Mouse (Mus musculus) midbrain, embryonic 15.5 days (tissue): ENCODE results near the gene Arhgap40. TPM values are rescaled to one million over a fixed set of nuclear protein-coding genes. Genes with fewer than 3 reads are reported as not detected.

Source experiments
- ATAC-seq: fragments of 200-750 bp; cut with Nextera tagmentation; replicated peaks from 2 replicates; pipeline ENCODE4 v1.8.0; 2017; ENCODE audit warnings: moderate TSS enrichment
- H3K27ac ChIP-seq: fragments of 300-500 bp; sonication (generic); 2 replicates; pipeline ENCODE4 v1.5.1; 2015; ENCODE audit warnings: mild to moderate bottlenecking, inconsistent platforms
- H3K27me3 ChIP-seq: fragments of 300-500 bp; sonication (generic); replicated peaks from 2 replicates; pipeline ENCODE4 v1.6.1; 2015; ENCODE audit warnings: inconsistent platforms
- H3K36me3 ChIP-seq: fragments of 300-500 bp; sonication (generic); replicated peaks from 2 replicates; pipeline ENCODE4 v1.6.1; 2015; ENCODE audit warnings: inconsistent platforms
- H3K4me1 ChIP-seq: fragments of 300-500 bp; sonication (generic); 2 replicates; pipeline ENCODE4 v1.6.1; 2015; ENCODE audit warnings: inconsistent platforms
- H3K4me2 ChIP-seq: fragments of 300-500 bp; sonication (generic); 2 replicates; pipeline ENCODE4 v1.6.1; 2015; ENCODE audit warnings: inconsistent platforms, mild to moderate bottlenecking, moderate library complexity
- H3K4me3 ChIP-seq: fragments of 300-500 bp; sonication (generic); 2 replicates; pipeline ENCODE4 v1.5.1; 2015; ENCODE audit warnings: mild to moderate bottlenecking, inconsistent platforms
- H3K9ac ChIP-seq: fragments of 300-500 bp; sonication (generic); 2 replicates; pipeline ENCODE4 v1.6.1; 2015; ENCODE audit warnings: mild to moderate bottlenecking, inconsistent platforms
- H3K9me3 ChIP-seq: fragments of 300-500 bp; sonication (generic); 2 replicates; pipeline ENCODE4 v1.6.1; 2016; ENCODE audit warnings: inconsistent platforms
- WGBS: fragments of 180-500 bp; shearing (Covaris S2); methylation state at CpG from one replicate; pipeline ENCODE4 v1.1.7; 2015; ENCODE audit warnings: mixed read lengths; 5-methylcytosine and 5-hydroxymethylcytosine counted together
- polyA plus RNA-seq: library from polyadenylated mRNA; unstranded; fragments of >200 nt; fragmentation: Nextera tagmentation; extraction: Ambion mirVana; gene quantifications from 2 replicates; pipeline ENCODE4 v1.2.1, GENCODE M21; 2015

Gene Arhgap40
- 0.50 and 0.63 TPM in 2 replicates for polyA plus RNA-seq

DNA sequence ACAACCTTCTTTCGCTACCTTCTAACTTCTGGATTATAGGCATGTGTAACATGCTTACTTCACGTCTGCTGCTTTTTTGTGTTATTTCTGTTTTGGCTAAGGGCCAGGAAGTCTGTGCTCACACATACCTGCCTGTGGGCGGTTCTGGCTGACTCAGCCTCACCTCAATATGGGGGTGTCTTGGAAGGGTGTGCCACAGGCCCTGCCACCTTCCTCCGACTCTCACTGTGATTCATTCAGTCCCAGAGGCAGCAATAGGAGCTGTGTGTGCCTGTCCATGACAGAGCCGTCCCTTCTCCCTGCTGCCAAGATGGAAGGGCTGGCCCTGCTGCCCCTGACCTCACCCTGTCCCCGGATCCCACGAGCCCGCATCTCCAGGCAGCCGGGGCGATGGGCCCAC, at the start of gene Arhgap40:
Arhgap40 (plus strand) TSS at position 269 of the 400 bp plus-strand sequence.
- 85% methylated on average over 10 of the region's 10 CpGs for WGBS
- Histone ChIP-seq H3K4me1 (no peaks in the 10 kb centered on the region), H3K9me3 (no peaks in the 10 kb centered on the region), H3K27ac (no peak within 1 kb of the TSS), H3K4me2 (no peak within 1 kb of the TSS), H3K27me3 (no peaks in the 10 kb centered on the region), H3K4me3 (no peak within 1 kb of the TSS), H3K36me3 (no peaks in the 10 kb centered on the region), H3K9ac (no peak within 1 kb of the TSS)
- ATAC-seq = no peak

DNA sequence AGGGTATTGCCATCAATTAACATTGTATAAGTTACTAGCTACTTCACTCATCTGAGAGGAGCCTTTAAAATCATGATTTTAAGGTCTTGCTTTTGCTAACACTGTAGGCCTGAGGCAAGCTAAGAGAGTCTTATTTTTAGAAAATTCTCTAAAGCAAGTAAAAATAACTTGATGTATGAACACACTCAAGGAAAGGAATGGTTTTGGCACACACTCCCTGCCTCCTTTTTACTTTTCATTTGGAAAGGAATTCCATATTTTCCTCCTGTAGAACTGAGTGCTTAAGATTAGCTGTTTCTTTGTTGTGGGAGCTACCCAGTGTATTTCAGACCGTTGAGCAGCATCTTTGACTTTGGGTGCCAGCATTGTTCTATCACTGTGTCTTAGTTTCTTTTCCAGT, 38.4 kb upstream of the Arhgap40 start:
- no peaks in the 10 kb centered on the region for H3K4me1 ChIP-seq
- ATAC-seq = no peak
- no peak overlapping the region for H3K9ac ChIP-seq
- peaks cover 37% of the 10 kb centered on the region for H3K36me3 ChIP-seq
- H3K4me2 ChIP-seq = no peak overlapping the region
- H3K4me3 ChIP-seq = no peak overlapping the region
- H3K27ac ChIP-seq = no peak overlapping the region
- no peaks in the 10 kb centered on the region for H3K9me3 ChIP-seq
- H3K27me3 ChIP-seq = no peaks in the 10 kb centered on the region
- whole genome bisulfite sequencing = 97% methylated on average over 1 of the region's 1 CpGs

DNA sequence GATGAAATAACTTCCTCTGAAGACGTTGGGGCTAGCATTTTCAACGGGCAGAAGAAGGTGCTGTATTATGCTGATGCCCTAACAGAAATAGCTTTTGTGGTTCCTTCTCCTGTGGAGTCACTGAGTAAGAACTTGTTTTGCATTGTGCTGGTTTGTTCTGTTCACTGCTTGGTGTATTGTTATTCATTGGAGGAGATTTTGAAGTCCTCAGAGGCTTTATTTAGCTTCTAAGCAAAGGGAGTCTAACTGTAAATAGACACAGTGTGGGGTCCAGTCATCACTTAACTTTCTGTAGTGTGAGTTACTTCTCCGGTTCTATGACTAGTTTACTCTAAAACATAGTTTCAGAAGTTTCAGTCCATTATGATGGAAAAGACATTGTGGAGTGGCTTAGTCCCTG, 35.0 kb upstream of the Arhgap40 start:
- no peaks in the 10 kb centered on the region for H3K4me1 ChIP-seq
- 78% methylated on average over 3 of the region's 3 CpGs for WGBS

DNA sequence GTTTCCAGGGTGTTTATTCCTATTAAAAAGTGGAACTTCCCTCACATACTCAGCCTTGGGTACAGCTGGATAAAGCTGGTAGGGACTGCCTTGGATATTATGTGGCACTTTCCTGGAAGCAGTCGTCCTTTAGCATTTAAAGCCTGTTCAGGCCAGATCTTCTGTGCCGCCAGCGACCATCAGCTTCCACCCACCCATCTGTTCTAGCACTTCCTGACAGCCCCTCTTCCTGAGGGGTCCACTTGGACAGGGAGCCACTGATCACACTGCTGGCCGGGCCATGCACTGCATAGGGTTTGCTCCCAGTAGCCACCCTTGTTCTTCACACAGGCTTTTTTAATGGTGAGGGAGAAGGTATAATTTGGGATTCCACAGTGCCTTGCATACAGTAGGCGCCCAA, 14.1 kb upstream of the Arhgap40 start:
- Histone ChIP-seq H3K4me1 (no peaks in the 10 kb centered on the region), H3K36me3 (peaks cover 16% of the 10 kb centered on the region), H3K27ac (no peak overlapping the region), H3K27me3 (no peaks in the 10 kb centered on the region), H3K9me3 (no peaks in the 10 kb centered on the region), H3K9ac (no peak overlapping the region), H3K4me3 (no peak overlapping the region), H3K4me2 (no peak overlapping the region)
- WGBS = 90% methylated on average over 5 of the region's 5 CpGs
- ATAC-seq = no peak

More for the DNA sequence above, 35.0 kb upstream of the Arhgap40 start:
- Histone ChIP-seq H3K9ac (no peak overlapping the region), H3K27me3 (no peaks in the 10 kb centered on the region), H3K27ac (no peak overlapping the region), H3K4me3 (no peak overlapping the region), H3K4me2 (no peak overlapping the region), H3K9me3 (no peaks in the 10 kb centered on the region), H3K36me3 (peaks cover 47% of the 10 kb centered on the region)
- ATAC-seq = no peak

- 79% methylated on average over 11 of the region's 11 CpGs for WGBS
- Histone ChIP-seq H3K27me3 (no peaks in the 10 kb centered on the region), H3K9ac (no peak within 1 kb of the TSS), H3K9me3 (no peaks in the 10 kb centered on the region), H3K4me3 (no peak within 1 kb of the TSS), H3K36me3 (no peaks in the 10 kb centered on the region; the same call in 1 of the 2 replicates), H3K27ac (no peak within 1 kb of the TSS), H3K4me2 (no peak within 1 kb of the TSS), H3K4me1 (no peaks in the 10 kb centered on the region)
- no peak for ATAC-seq
These were observed 10.5 kb upstream of the Arhgap40 start, which contains the start of gene Adig for GRCm38 (mm10) chr2:158501836-158502812. Gene Adig, plus strand, starts transcription at chr2:158502612.

- Histone ChIP-seq H3K4me3 (no peak overlapping the region), H3K36me3 (no peaks in the 10 kb centered on the region), H3K9ac (no peak overlapping the region), H3K4me2 (no peak overlapping the region), H3K9me3 (no peaks in the 10 kb centered on the region), H3K4me1 (no peaks in the 10 kb centered on the region), H3K27me3 (no peaks in the 10 kb centered on the region), H3K27ac (no peak overlapping the region)
- ATAC-seq = no peak
- 83% methylated on average over 7 of the region's 7 CpGs for WGBS
These were observed 9.4 kb upstream of the Arhgap40 start for GRCm38 (mm10) chr2:158503226-158503625.

DNA sequence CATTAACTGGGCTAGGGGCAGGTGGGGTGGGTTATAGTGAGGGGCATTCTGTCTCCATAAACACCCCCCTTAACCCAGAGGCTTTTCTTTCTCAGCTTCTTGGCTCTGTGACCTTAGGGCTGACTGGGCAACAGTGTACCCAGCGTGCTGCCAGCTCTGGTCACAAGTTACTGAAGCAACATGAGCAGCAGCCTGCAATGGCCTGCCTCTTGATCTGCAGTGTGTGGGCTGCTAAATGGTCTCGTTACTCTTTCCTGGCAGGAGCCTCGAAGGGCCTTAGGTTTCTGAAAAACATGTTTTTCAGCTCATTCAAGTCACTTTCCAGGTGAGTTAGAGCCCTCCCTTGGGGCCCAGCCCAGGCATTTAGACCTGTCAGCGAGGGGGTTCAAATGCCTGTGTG, 8.9 kb upstream of the Arhgap40 start:
- no peaks in the 10 kb centered on the region for H3K4me1 ChIP-seq
- H3K9me3 ChIP-seq = no peaks in the 10 kb centered on the region
- no peaks in the 10 kb centered on the region for H3K36me3 ChIP-seq
- H3K27me3 ChIP-seq = no peaks in the 10 kb centered on the region
- H3K27ac ChIP-seq = no peak overlapping the region
- no peak overlapping the region for H3K9ac ChIP-seq
- no peak overlapping the region for H3K4me3 ChIP-seq
- WGBS = 83% methylated on average over 4 of the region's 4 CpGs
- ATAC-seq = no peak
- no peak overlapping the region for H3K4me2 ChIP-seq

GRCm38 (mm10) chr2:158506475-158506874, 6.1 kb upstream of the Arhgap40 start:
- ATAC-seq = no peak
- Histone ChIP-seq H3K9me3 (no peaks in the 10 kb centered on the region), H3K4me3 (no peak overlapping the region), H3K27ac (no peak overlapping the region), H3K4me2 (no peak overlapping the region), H3K27me3 (no peaks in the 10 kb centered on the region), H3K4me1 (no peaks in the 10 kb centered on the region), H3K9ac (no peak overlapping the region), H3K36me3 (no peaks in the 10 kb centered on the region)
- WGBS = 80% methylated on average over 5 of the region's 5 CpGs

GRCm38 (mm10) chr2:158507046-158507445, 5.5 kb upstream of the Arhgap40 start:
- 95% methylated on average over 10 of the region's 10 CpGs for WGBS
- Histone ChIP-seq H3K36me3 (no peaks in the 10 kb centered on the region), H3K4me1 (no peaks in the 10 kb centered on the region), H3K9me3 (no peaks in the 10 kb centered on the region), H3K27me3 (no peaks in the 10 kb centered on the region), H3K27ac (no peak overlapping the region), H3K9ac (no peak overlapping the region), H3K4me2 (no peak overlapping the region), H3K4me3 (no peak overlapping the region)
- no peak for ATAC-seq

- H3K4me2 ChIP-seq = no peak overlapping the region
- no peak overlapping the region for H3K27ac ChIP-seq
- no peak for ATAC-seq
- 73% methylated on average over 6 of the region's 6 CpGs for WGBS
- no peaks in the 10 kb centered on the region for H3K27me3 ChIP-seq
- H3K36me3 ChIP-seq = no peaks in the 10 kb centered on the region
- H3K9me3 ChIP-seq = no peaks in the 10 kb centered on the region
- no peak overlapping the region for H3K9ac ChIP-seq
- no peak overlapping the region for H3K4me3 ChIP-seq
- H3K4me1 ChIP-seq = no peaks in the 10 kb centered on the region
These were observed 1.9 kb upstream of the Arhgap40 start for GRCm38 (mm10) chr2:158510665-158511064.

DNA sequence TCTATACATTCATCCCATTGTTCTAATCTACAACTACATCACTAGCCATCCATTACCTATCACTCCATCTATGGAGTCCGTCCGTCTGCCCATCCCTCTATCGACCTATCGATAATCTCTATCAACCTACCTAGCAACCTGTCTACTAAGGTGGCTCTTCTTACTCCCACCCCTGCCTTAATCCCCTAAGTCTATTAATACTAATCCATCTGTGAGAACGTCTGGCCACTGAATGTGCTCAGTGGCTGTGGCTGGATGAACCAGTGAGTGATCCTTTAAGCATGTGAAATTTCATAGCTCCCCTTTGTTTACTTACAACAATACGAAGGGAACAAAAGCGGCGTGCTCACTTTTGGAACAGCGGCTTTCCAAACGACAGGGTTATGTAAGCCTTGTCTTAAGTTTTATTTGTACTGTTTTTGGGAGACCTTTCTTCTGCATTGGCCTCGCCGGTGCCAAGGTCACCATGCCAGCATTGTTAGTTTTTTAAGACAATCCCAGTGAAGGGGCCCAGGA, 1.3 kb downstream of the Arhgap40 start:
- H3K36me3 ChIP-seq = no peaks in the 10 kb centered on the region
- no peak overlapping the region for H3K27ac ChIP-seq
- no peaks in the 10 kb centered on the region for H3K4me1 ChIP-seq
- H3K4me2 ChIP-seq = no peak overlapping the region
- WGBS = 64% methylated on average over 12 of the region's 12 CpGs
- ATAC-seq = no peak
- H3K9ac ChIP-seq = no peak overlapping the region
- H3K27me3 ChIP-seq = no peaks in the 10 kb centered on the region
- H3K9me3 ChIP-seq = no peaks in the 10 kb centered on the region
- H3K4me3 ChIP-seq = no peak overlapping the region

GRCm38 (mm10) chr2:158518583-158518982, 6.0 kb downstream of the Arhgap40 start:
- Histone ChIP-seq H3K4me1 (no peaks in the 10 kb centered on the region), H3K27ac (no peak overlapping the region), H3K4me2 (no peak overlapping the region), H3K27me3 (no peaks in the 10 kb centered on the region), H3K36me3 (no peaks in the 10 kb centered on the region), H3K4me3 (no peak overlapping the region), H3K9me3 (no peaks in the 10 kb centered on the region), H3K9ac (no peak overlapping the region)
- WGBS = 57% methylated on average over 6 of the region's 6 CpGs
- no peak for ATAC-seq

- Histone ChIP-seq H3K27ac (no peak overlapping the region), H3K9me3 (no peaks in the 10 kb centered on the region), H3K27me3 (no peaks in the 10 kb centered on the region), H3K4me3 (no peak overlapping the region), H3K4me2 (no peak overlapping the region), H3K4me1 (no peaks in the 10 kb centered on the region), H3K36me3 (no peaks in the 10 kb centered on the region), H3K9ac (no peak overlapping the region)
- ATAC-seq = no peak
- 82% methylated on average over 11 of the region's 11 CpGs for WGBS
These were observed 6.5 kb downstream of the Arhgap40 start for GRCm38 (mm10) chr2:158519071-158519470.
